In genomic region chr11:113788183-113788789, GRCm38 (mm10) we compare ENCODE assay signal across 8 mouse cellular contexts. TPM values are rescaled to one million over a fixed set of nuclear protein-coding genes. Genes with fewer than 3 reads are reported as not detected.
DNase-seq lines count a peak whose midpoint lies in the region; ATAC-seq and TF ChIP-seq lines count a peak whose summit lies in the region.

No protein-coding gene starts in this region.

- no peak for DNase-seq in midbrain, embryonic 10.5 days (ENCODE audit: low spot score)
- no peak for DNase-seq in midbrain, embryonic 14.5 days
- peak; percentile 76 to 87 for DNase-seq in kidney, postnatal 25 days
- DNase-seq in natural killer cell, adult 2 months (ENCODE audit: low spot score in 2 of 2): peak; percentile 36
- DNase-seq in right cerebral cortex, postnatal 25 days: no peak
- no peak for DNase-seq in midbrain, postnatal 0 days (ENCODE audit: low spot score)
- no peak for DNase-seq in gastrocnemius, postnatal 36 days

- H3K9ac ChIP-seq in midbrain, embryonic 14.5 days (replicated peaks; ENCODE audit: low read length): no peak overlapping the region
- no peak overlapping the region for H3K9ac ChIP-seq in forebrain, embryonic 15.5 days (replicated peaks)
- H3K9ac ChIP-seq in midbrain, postnatal 0 days (replicated peaks; ENCODE audit: low read length, poor library complexity, severe bottlenecking): no peak overlapping the region

- H3K4me1 ChIP-seq in midbrain, embryonic 10.5 days: peaks cover 80% of the 10 kb centered on the region
- H3K4me1 ChIP-seq in midbrain, embryonic 14.5 days (ENCODE audit: control insufficient read depth, insufficient read depth, low read length): peaks cover 47% of the 10 kb centered on the region
- H3K4me1 ChIP-seq in forebrain, embryonic 15.5 days: peaks cover 55% of the 10 kb centered on the region
- 0 out of 2 replicates have a peak, but pooled peaks cover 3% of the 10 kb centered on the region for H3K4me1 ChIP-seq in midbrain, postnatal 0 days (ENCODE audit: insufficient read depth, low read length)

- H3K4me3 ChIP-seq in midbrain, embryonic 10.5 days: no peak overlapping the region
- no peak overlapping the region for H3K4me3 ChIP-seq in midbrain, embryonic 14.5 days (replicated peaks; ENCODE audit: low read depth, low read length)
- H3K4me3 ChIP-seq in forebrain, embryonic 15.5 days: no peak overlapping the region
- H3K4me3 ChIP-seq in midbrain, postnatal 0 days (ENCODE audit: low read depth, low read length): no peak overlapping the region

- H3K4me2 ChIP-seq in midbrain, embryonic 14.5 days (ENCODE audit: low read length): no peak overlapping the region
- no peak overlapping the region for H3K4me2 ChIP-seq in forebrain, embryonic 15.5 days (replicated peaks)
- no peak overlapping the region for H3K4me2 ChIP-seq in midbrain, postnatal 0 days (ENCODE audit: low read depth, low read length, poor library complexity, severe bottlenecking)

- no peaks in the 10 kb centered on the region for H3K9me3 ChIP-seq in midbrain, embryonic 10.5 days (replicated peaks)
- H3K9me3 ChIP-seq in midbrain, embryonic 14.5 days (ENCODE audit: control insufficient read depth, low read length): no peaks in the 10 kb centered on the region
- H3K9me3 ChIP-seq in forebrain, embryonic 15.5 days: no peaks in the 10 kb centered on the region
- no peaks in the 10 kb centered on the region for H3K9me3 ChIP-seq in midbrain, postnatal 0 days (ENCODE audit: low read length)

- H3K27ac ChIP-seq in midbrain, embryonic 10.5 days (replicated peaks): peak overlapping the region; percentile 71
- H3K27ac ChIP-seq in midbrain, embryonic 14.5 days (replicated peaks; ENCODE audit: low read depth, low read length): no peak overlapping the region
- peak overlapping the region; percentile 97 for H3K27ac ChIP-seq in forebrain, embryonic 15.5 days (replicated peaks)
- H3K27ac ChIP-seq in midbrain, postnatal 0 days (ENCODE audit: low read depth, low read length): no peak overlapping the region

- H3K27me3 ChIP-seq in midbrain, embryonic 10.5 days (ENCODE audit: low read depth, poor library complexity, severe bottlenecking): peaks cover 5% of the 10 kb centered on the region; the same call in 1 of the 2 replicates
- H3K27me3 ChIP-seq in midbrain, embryonic 14.5 days (ENCODE audit: control insufficient read depth, insufficient read depth, low read length): no peaks in the 10 kb centered on the region
- no peaks in the 10 kb centered on the region for H3K27me3 ChIP-seq in forebrain, embryonic 15.5 days
- H3K27me3 ChIP-seq in midbrain, postnatal 0 days (ENCODE audit: insufficient read depth, low read length): no peaks in the 10 kb centered on the region

- H3K36me3 ChIP-seq in midbrain, embryonic 10.5 days: peaks cover 15% of the 10 kb centered on the region
- no peaks in the 10 kb centered on the region for H3K36me3 ChIP-seq in midbrain, embryonic 14.5 days (ENCODE audit: control insufficient read depth, insufficient read depth, low read length)
- H3K36me3 ChIP-seq in forebrain, embryonic 15.5 days: no peaks in the 10 kb centered on the region
- H3K36me3 ChIP-seq in midbrain, postnatal 0 days (ENCODE audit: insufficient read depth, low read length): peaks cover 6% of the 10 kb centered on the region; the same call in 1 of the 2 replicates

- ATAC-seq in midbrain, embryonic 14.5 days (ENCODE audit: low FRiP score, low TSS enrichment): no peak
- no peak for ATAC-seq in forebrain, embryonic 15.5 days (replicated peaks)
- no peak for ATAC-seq in midbrain, postnatal 0 days (ENCODE audit: low FRiP score)

- 80% methylated on average over 2 of the region's 2 CpGs for WGBS in midbrain, embryonic 10.5 days
- WGBS in midbrain, embryonic 14.5 days: 96% methylated on average over 2 of the region's 2 CpGs
- WGBS in forebrain, embryonic 15.5 days: 73% methylated on average over 2 of the region's 2 CpGs
- WGBS in midbrain, postnatal 0 days: 82% methylated on average over 2 of the region's 2 CpGs

- intact Hi-C loops in gastrocnemius, postnatal 36 days (cut with DNase I): no loop called here

- no peak for TF ChIP-seq CTCF in midbrain, postnatal 0 days (IDR thresholded peaks at IDR 0.05)

RNA-seq across cellular contexts. Expression of gene Cdc42ep4, which starts 36.6 kb away (rescaled TPM):
- 91.4 and 105 TPM in 2 replicates for polyA plus RNA-seq in midbrain, embryonic 10.5 days (2016; fragmentation: Nextera tagmentation; extraction: Ambion mirVana)
- polyA plus RNA-seq in midbrain, embryonic 14.5 days (2014; fragmentation: Nextera tagmentation; extraction: Ambion mirVana): 45.4 and 49.5 TPM in 2 replicates
- polyA plus RNA-seq in forebrain, embryonic 15.5 days (2015; fragmentation: Nextera tagmentation; extraction: Ambion mirVana): 91.5 and 97.2 TPM in 2 replicates
- total RNA-seq in midbrain, postnatal 0 days (2014; rRNA removed): 88.0 and 89.5 TPM in 2 replicates
- polyA plus RNA-seq in midbrain, postnatal 0 days (2015; fragmentation: Nextera tagmentation; extraction: Ambion mirVana): 60.3 and 63.2 TPM in 2 replicates
- total RNA-seq in gastrocnemius, postnatal 36 days (2021): 1 to 10 TPM; 4.9 to 6.8 TPM

Comparison
In these comparisons a context has a peak if more than half of its experiments do, and no peak if none do; other contexts are left out.
1. H3K27ac ChIP-seq: peak in midbrain, embryonic 10.5 days (single experiment) and forebrain, embryonic 15.5 days (single experiment); none in midbrain, embryonic 14.5 days (single experiment) and midbrain, postnatal 0 days (single experiment).
2. DNase-seq: peak in kidney, postnatal 25 days (2 of 2) and natural killer cell, adult 2 months (2 of 2); none in midbrain, embryonic 10.5 days (single experiment), midbrain, embryonic 14.5 days (single experiment), right cerebral cortex, postnatal 25 days (single experiment), midbrain, postnatal 0 days (single experiment) and gastrocnemius, postnatal 36 days (0 of 2).